Mouse (Mus musculus) B cell, adult 62 days (primary cell): ENCODE results near the gene Flvcr1. TPM values are rescaled to one million over a fixed set of nuclear protein-coding genes. Genes with fewer than 3 reads are reported as not detected.

ENCODE experiments used
- total RNA-seq: library from RNA; stranded (reverse); gene quantifications from 4 replicates; pipeline ENCODE4 v1.2.4, GENCODE M21; 2023

Gene Flvcr1
- 15.9 to 23.1 TPM (median 21.0 TPM) in 4 replicates for total RNA-seq

DNA sequence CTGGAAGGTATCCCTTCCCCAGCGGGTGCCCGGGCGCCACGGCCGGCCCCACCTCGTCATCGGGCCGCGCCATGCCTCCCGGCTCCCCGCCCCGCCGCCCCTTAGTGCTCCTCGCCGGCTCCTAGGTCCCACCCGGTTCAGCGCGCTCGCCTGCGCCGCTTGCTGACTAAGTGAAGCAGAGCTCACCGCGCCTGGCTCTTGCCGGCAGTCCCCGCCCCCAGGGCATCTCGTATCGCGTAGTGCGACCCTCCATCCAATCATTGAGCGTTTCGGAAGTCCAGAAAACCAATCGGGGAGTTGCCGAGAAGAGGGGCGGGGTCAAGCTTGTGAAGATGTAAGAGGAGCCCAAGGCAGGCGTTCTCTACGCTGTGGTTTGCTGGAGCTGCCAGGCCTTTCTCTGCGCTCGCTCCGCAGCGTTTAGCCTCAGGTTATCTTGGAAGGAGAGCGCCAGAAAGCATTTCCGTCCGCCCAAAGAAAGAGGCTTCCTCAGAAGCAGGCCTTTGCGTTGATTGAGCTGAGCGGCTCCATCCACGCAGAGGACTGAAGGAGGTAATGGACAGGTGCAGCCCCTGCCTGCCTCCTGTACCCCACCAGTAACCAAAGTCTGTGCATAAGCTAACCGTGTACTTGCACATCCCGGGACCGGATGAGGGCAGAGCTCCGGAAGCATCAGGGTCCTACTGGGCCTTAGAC is at the start of gene Flvcr1:
Flvcr1 (minus strand) TSS at position 138 of the 693 bp plus-strand sequence.

GRCm38 (mm10) chr1:191062781-191063485 is 37.0 kb upstream of the Flvcr1 start, which contains the start of the genes Tatdn3 and Nsl1:
Gene Tatdn3 (minus strand): TSS chr1:191062932.
Gene Nsl1 (plus strand): TSS chr1:191063012.

GRCm38 (mm10) chr1:191036554-191037334 is 10.8 kb upstream of the Flvcr1 start, which contains the start of gene Spata45:
Gene Spata45 (plus strand): TSS chr1:191036639.

GRCm38 (mm10) chr1:190979100-190979563 is 46.8 kb downstream of the Flvcr1 start, which contains the start of gene Vash2:
Gene Vash2 (minus strand): TSS chr1:190979296.

Other genes starting within 250 kb of the Flvcr1 start
- 8.3 to 14.2 TPM (median 12.3 TPM) in 4 replicates for gene Rps6kc1, start 114.4 kb downstream of the Flvcr1 start, total RNA-seq
- 71.9 to 87.4 TPM (median 81.2 TPM) in 4 replicates for gene Angel2, start 101.0 kb downstream of the Flvcr1 start, total RNA-seq
- gene Vash2, start 46.9 kb downstream of the Flvcr1 start, total RNA-seq: 0.39 to 1.1 TPM (median 0.61 TPM) in 4 replicates
- not detected in 4 replicates for gene Spata45, start 10.5 kb upstream of the Flvcr1 start, total RNA-seq
- 12.3 to 14.8 TPM (median 13.4 TPM) in 4 replicates for gene Tatdn3, start 36.8 kb upstream of the Flvcr1 start, total RNA-seq
- gene Nsl1, start 36.9 kb upstream of the Flvcr1 start, total RNA-seq: 0.56 to 2.7 TPM (median 2.1 TPM) in 4 replicates
- gene Batf3, start 71.7 kb upstream of the Flvcr1 start, total RNA-seq: 1.2 to 1.6 TPM in 2 of 4 replicates, not detected in the others
- gene Fam71a, start 138.7 kb upstream of the Flvcr1 start, total RNA-seq: 0.51 to 0.95 TPM (median 0.66 TPM) in 3 of 4 replicates, not detected in the other
- gene Atf3, start 191.9 kb upstream of the Flvcr1 start, total RNA-seq: 118 to 134 TPM (median 129 TPM) in 4 replicates